Mouse (Mus musculus): ENCODE measurements around the gene Dlx1. TPM values are rescaled to one million over a fixed set of nuclear protein-coding genes. Genes with fewer than 3 reads are reported as not detected.

Dlx1 gene
- polyA plus RNA-seq, 1 experiment from 2014 or later, result 32.5 TPM

- WGBS, result under 1% methylated on average over 20 of the region's 20 CpGs
- peak overlapping the region; percentile 86 for H3K27ac ChIP-seq
- H3K27me3 ChIP-seq (ENCODE audit: poor library complexity, severe bottlenecking), result peaks cover 97% of the 10 kb centered on the region
- peaks cover 91% of the 10 kb centered on the region for H3K4me1 ChIP-seq
- H3K4me3 ChIP-seq, result peak overlapping the region; percentile 72
- no peak for DNase-seq (ENCODE audit: extremely low spot score, low spot score)
- no peaks in the 10 kb centered on the region for H3K9me3 ChIP-seq
- H3K36me3 ChIP-seq (replicated peaks), result peaks cover 6% of the 10 kb centered on the region; the same call in 1 of the 2 replicates
Measured at GRCm38 (mm10) chr2:71543948-71544347, 16.0 kb downstream of the Dlx1 start.

GRCm38 (mm10) chr2:71544391-71545285 lies 16.7 kb downstream of the Dlx1 start:
- WGBS, result under 1% methylated on average over 61 of the region's 61 CpGs
- Histone ChIP-seq H3K36me3 (replicated peaks) (peaks cover 6% of the 10 kb centered on the region; the same call in 1 of the 2 replicates), H3K27me3 (ENCODE audit: poor library complexity, severe bottlenecking) (peaks cover 97% of the 10 kb centered on the region), H3K4me1 (peaks cover 84% of the 10 kb centered on the region), H3K27ac (peak overlapping the region; percentile 86), H3K9me3 (no peaks in the 10 kb centered on the region), H3K4me3 (peak overlapping the region; percentile 72)
- peak; percentile 70 for DNase-seq (ENCODE audit: extremely low spot score, low spot score)

GRCm38 (mm10) chr2:71545401-71545881 lies 17.5 kb downstream of the Dlx1 start:
- H3K27ac ChIP-seq, result peak overlapping the region; percentile 86
- H3K27me3 ChIP-seq (ENCODE audit: poor library complexity, severe bottlenecking), result peaks cover 97% of the 10 kb centered on the region
- DNase-seq (ENCODE audit: extremely low spot score, low spot score), result no peak
- peaks cover 6% of the 10 kb centered on the region; the same call in 1 of the 2 replicates for H3K36me3 ChIP-seq (replicated peaks)
- WGBS, result under 1% methylated on average over 32 of the region's 32 CpGs
- peaks cover 76% of the 10 kb centered on the region for H3K4me1 ChIP-seq
- peak overlapping the region; percentile 72 for H3K4me3 ChIP-seq
- H3K9me3 ChIP-seq, result no peaks in the 10 kb centered on the region

- peak; percentile 77 for DNase-seq (ENCODE audit: extremely low spot score, low spot score)
- Histone ChIP-seq H3K4me1 (peaks cover 75% of the 10 kb centered on the region), H3K36me3 (replicated peaks) (peaks cover 6% of the 10 kb centered on the region; the same call in 1 of the 2 replicates), H3K9me3 (no peaks in the 10 kb centered on the region), H3K27me3 (ENCODE audit: poor library complexity, severe bottlenecking) (peaks cover 97% of the 10 kb centered on the region), H3K27ac (peak overlapping the region; percentile 86), H3K4me3 (peak overlapping the region; percentile 72)
- WGBS, result under 1% methylated on average over 59 of the region's 59 CpGs
Measured at GRCm38 (mm10) chr2:71545882-71546639, 18.1 kb downstream of the Dlx1 start.

GRCm38 (mm10) chr2:71546640-71547071 lies 18.7 kb downstream of the Dlx1 start, which contains the start of gene Dlx2:
Dlx2 (minus strand) TSS chr2:71546754.
- H3K27me3 ChIP-seq (ENCODE audit: poor library complexity, severe bottlenecking), result peaks cover 97% of the 10 kb centered on the region
- 0% methylated on average over 37 of the region's 37 CpGs for WGBS
- H3K27ac ChIP-seq, result peak within 1 kb of the TSS; percentile 86

DNA sequence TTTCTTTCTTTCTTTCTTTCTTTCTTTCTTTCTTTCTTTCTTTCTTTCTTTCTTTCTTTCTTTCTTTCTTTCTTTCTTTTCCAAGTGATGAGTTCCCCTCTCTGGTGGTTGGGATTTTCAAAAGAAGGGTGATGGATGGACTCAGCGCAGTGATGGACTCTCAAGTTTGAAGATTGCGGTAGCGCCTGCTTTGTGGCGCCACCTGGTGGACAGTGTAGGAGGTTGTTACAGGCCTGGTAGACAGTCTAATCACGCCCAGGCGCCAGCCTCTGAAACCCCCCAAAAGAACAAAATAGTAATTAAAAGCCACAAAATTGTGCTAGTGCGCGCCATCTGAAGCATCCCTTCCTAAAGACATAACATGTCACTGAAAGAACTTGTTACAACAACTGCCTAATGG lies 19.9 kb downstream of the Dlx1 start:
- Histone ChIP-seq H3K36me3 (replicated peaks) (peaks cover 6% of the 10 kb centered on the region; the same call in 1 of the 2 replicates), H3K9me3 (no peaks in the 10 kb centered on the region), H3K27ac (no peak overlapping the region), H3K4me3 (no peak overlapping the region), H3K27me3 (ENCODE audit: poor library complexity, severe bottlenecking) (peaks cover 97% of the 10 kb centered on the region), H3K4me1 (peaks cover 69% of the 10 kb centered on the region)
- under 1% methylated on average over 8 of the region's 8 CpGs for WGBS
- peak; percentile 89 for DNase-seq (ENCODE audit: extremely low spot score, low spot score)

More at GRCm38 (mm10) chr2:71546640-71547071, 18.7 kb downstream of the Dlx1 start, which contains the start of gene Dlx2:
- Histone ChIP-seq H3K9me3 (no peaks in the 10 kb centered on the region), H3K36me3 (replicated peaks) (peaks cover 6% of the 10 kb centered on the region; the same call in 1 of the 2 replicates), H3K4me3 (peak within 1 kb of the TSS; percentile 72), H3K4me1 (peaks cover 75% of the 10 kb centered on the region)
- peak; percentile 94 for DNase-seq (ENCODE audit: extremely low spot score, low spot score)

DNA sequence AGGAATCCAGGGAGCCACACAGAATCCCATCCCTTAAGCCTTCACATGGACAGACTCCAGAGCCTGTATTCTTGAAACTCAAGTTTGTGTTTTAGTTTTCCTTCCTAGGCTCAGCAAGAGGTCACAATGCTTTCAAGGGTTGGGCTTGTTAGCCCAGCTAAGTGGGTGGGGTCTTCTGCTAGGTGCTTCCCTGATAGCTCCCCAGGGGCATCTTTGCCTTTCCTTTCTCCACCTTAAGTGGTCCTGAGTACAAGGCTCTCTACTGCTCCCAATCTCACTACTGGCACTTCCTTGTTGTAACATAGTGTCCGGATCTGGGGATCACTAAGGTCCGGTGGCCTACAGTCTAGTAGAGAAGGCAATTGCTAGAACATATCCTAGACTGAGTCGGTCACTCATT lies 22.4 kb downstream of the Dlx1 start:
- Histone ChIP-seq H3K27me3 (ENCODE audit: poor library complexity, severe bottlenecking) (peaks cover 94% of the 10 kb centered on the region), H3K9me3 (no peaks in the 10 kb centered on the region), H3K27ac (no peak overlapping the region), H3K4me3 (no peak overlapping the region), H3K36me3 (replicated peaks) (no peaks in the 10 kb centered on the region), H3K4me1 (peaks cover 46% of the 10 kb centered on the region)
- no peak for DNase-seq (ENCODE audit: extremely low spot score, low spot score)
- WGBS, result 29% methylated on average over 3 of the region's 3 CpGs

GRCm38 (mm10) chr2:71551704-71552103 lies 23.8 kb downstream of the Dlx1 start:
- no peak overlapping the region for H3K27ac ChIP-seq
- no peaks in the 10 kb centered on the region for H3K36me3 ChIP-seq (replicated peaks)
- H3K4me3 ChIP-seq, result peak overlapping the region; percentile 33
- H3K4me1 ChIP-seq, result peaks cover 32% of the 10 kb centered on the region
- peaks cover 81% of the 10 kb centered on the region for H3K27me3 ChIP-seq (ENCODE audit: poor library complexity, severe bottlenecking)
- DNase-seq (ENCODE audit: extremely low spot score, low spot score), result no peak
- H3K9me3 ChIP-seq, result peaks cover 3% of the 10 kb centered on the region; the same call in 1 of the 2 replicates
- 1% methylated on average over 18 of the region's 18 CpGs for WGBS

DNA sequence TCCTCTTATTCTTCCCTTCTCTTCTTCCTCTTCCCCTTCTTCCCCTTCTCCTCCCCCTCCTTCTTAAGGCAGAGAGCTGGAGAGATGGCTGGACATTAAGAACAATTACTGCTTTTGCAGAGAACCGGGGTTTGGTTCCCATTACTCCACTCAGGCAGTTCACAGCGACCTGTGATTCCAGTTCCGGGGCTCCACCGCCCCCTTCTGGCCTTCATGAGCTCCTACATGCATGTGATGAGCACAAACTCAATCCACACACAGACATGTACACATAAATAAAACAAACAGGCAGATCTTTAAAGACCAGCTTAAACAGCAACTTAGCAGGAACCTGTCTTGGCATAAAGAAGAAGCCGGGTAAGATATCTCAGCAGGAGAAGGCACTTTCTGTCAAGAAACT lies 28.2 kb downstream of the Dlx1 start:
- Histone ChIP-seq H3K27me3 (ENCODE audit: poor library complexity, severe bottlenecking) (peaks cover 41% of the 10 kb centered on the region), H3K9me3 (peaks cover 17% of the 10 kb centered on the region), H3K4me3 (no peak overlapping the region), H3K36me3 (replicated peaks) (no peaks in the 10 kb centered on the region), H3K4me1 (peaks cover 12% of the 10 kb centered on the region), H3K27ac (no peak overlapping the region)
- DNase-seq (ENCODE audit: extremely low spot score, low spot score), result no peak
- 66% methylated on average over 5 of the region's 5 CpGs for WGBS

DNA sequence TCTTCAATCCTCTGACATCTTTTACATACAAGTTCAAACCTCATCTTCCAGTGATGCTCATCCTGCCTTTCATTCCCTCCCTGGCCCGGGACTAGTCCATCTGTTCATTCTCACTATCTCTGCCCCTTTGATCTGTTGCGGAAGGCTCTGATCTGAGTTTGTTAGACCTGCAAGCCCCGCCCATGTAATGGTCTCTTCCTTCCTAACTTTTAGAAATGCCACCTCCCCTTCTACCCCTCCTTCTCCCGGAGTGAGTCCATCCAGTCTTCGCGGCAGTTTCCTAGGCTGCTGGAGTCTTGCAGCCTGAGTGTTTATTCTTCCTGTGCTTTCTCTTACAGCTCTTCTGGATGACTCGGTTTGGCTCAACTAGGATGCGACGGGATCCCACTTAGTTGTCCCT lies 38.6 kb downstream of the Dlx1 start:
- no peak for DNase-seq (ENCODE audit: extremely low spot score, low spot score)
- WGBS, result 90% methylated on average over 9 of the region's 9 CpGs
- Histone ChIP-seq H3K4me1 (no peaks in the 10 kb centered on the region), H3K27me3 (ENCODE audit: poor library complexity, severe bottlenecking) (no peaks in the 10 kb centered on the region), H3K27ac (no peak overlapping the region), H3K9me3 (no peaks in the 10 kb centered on the region), H3K4me3 (no peak overlapping the region), H3K36me3 (replicated peaks) (no peaks in the 10 kb centered on the region)

- no peaks in the 10 kb centered on the region for H3K27me3 ChIP-seq (ENCODE audit: poor library complexity, severe bottlenecking)
- no peak overlapping the region for H3K27ac ChIP-seq
- H3K4me1 ChIP-seq, result peaks cover 5% of the 10 kb centered on the region; the same call in 1 of the 2 replicates
- no peaks in the 10 kb centered on the region for H3K36me3 ChIP-seq (replicated peaks)
- WGBS, result 62% methylated on average over 4 of the region's 4 CpGs
- no peak for DNase-seq (ENCODE audit: extremely low spot score, low spot score)
- peaks cover 5% of the 10 kb centered on the region; the same call in 1 of the 2 replicates for H3K9me3 ChIP-seq
- H3K4me3 ChIP-seq, result no peak overlapping the region
Measured at GRCm38 (mm10) chr2:71573736-71574135, 45.8 kb downstream of the Dlx1 start.

- Histone ChIP-seq H3K9me3 (peaks cover 5% of the 10 kb centered on the region; the same call in 1 of the 2 replicates), H3K4me3 (no peak overlapping the region), H3K27ac (no peak overlapping the region), H3K36me3 (replicated peaks) (no peaks in the 10 kb centered on the region), H3K4me1 (peaks cover 20% of the 10 kb centered on the region), H3K27me3 (ENCODE audit: poor library complexity, severe bottlenecking) (peaks cover 27% of the 10 kb centered on the region)
- DNase-seq (ENCODE audit: extremely low spot score, low spot score), result no peak
- 90% methylated on average over 2 of the region's 2 CpGs for WGBS
Measured at GRCm38 (mm10) chr2:71577059-71577458, 49.1 kb downstream of the Dlx1 start.

All from forebrain, embryonic 10.5 days (tissue).